Mouse (Mus musculus): ENCODE measurements around the gene Osbpl6. TPM values are rescaled to one million over a fixed set of nuclear protein-coding genes. Genes with fewer than 3 reads are reported as not detected.

Gene Osbpl6
- polyA plus RNA-seq, 1 experiment from 2014 or later: 5.9 TPM

GRCm38 (mm10) chr2:76409526-76409925, 3.2 kb downstream of the Osbpl6 start:
- H3K4me1 ChIP-seq (ENCODE audit: control insufficient read depth, insufficient read depth, low read length): peaks cover 6% of the 10 kb centered on the region; the same call in 1 of the 2 replicates
- no peaks in the 10 kb centered on the region for H3K9me3 ChIP-seq (replicated peaks; ENCODE audit: control insufficient read depth, low read length)
- no peak overlapping the region for H3K4me3 ChIP-seq (ENCODE audit: low read depth, low read length)
- WGBS (ENCODE audit: insufficient replicate concordance): 81% methylated on average over 1 of the region's 1 CpGs
- H3K9ac ChIP-seq (ENCODE audit: low read depth, low read length): no peak overlapping the region
- H3K36me3 ChIP-seq (ENCODE audit: control insufficient read depth, insufficient read depth, low read length): no peaks in the 10 kb centered on the region
- no peak overlapping the region for H3K4me2 ChIP-seq
- H3K27me3 ChIP-seq (ENCODE audit: control insufficient read depth, insufficient read depth, low read length): peaks cover 6% of the 10 kb centered on the region; the same call in 1 of the 2 replicates
- H3K27ac ChIP-seq (ENCODE audit: low read depth, low read length): no peak overlapping the region
- no peak for ATAC-seq (replicated peaks; ENCODE audit: insufficient number of reproducible peaks, low FRiP score, low TSS enrichment)

GRCm38 (mm10) chr2:76409986-76410385, 3.7 kb downstream of the Osbpl6 start:
- no peak overlapping the region for H3K9ac ChIP-seq (ENCODE audit: low read depth, low read length)
- no peaks in the 10 kb centered on the region for H3K9me3 ChIP-seq (replicated peaks; ENCODE audit: control insufficient read depth, low read length)
- H3K4me2 ChIP-seq: no peak overlapping the region
- H3K36me3 ChIP-seq (ENCODE audit: control insufficient read depth, insufficient read depth, low read length): no peaks in the 10 kb centered on the region
- H3K27me3 ChIP-seq (ENCODE audit: control insufficient read depth, insufficient read depth, low read length): peaks cover 3% of the 10 kb centered on the region; the same call in 1 of the 2 replicates
- 78% methylated on average over 2 of the region's 2 CpGs for WGBS (ENCODE audit: insufficient replicate concordance)
- H3K4me3 ChIP-seq (ENCODE audit: low read depth, low read length): no peak overlapping the region
- no peak for ATAC-seq (replicated peaks; ENCODE audit: insufficient number of reproducible peaks, low FRiP score, low TSS enrichment)
- H3K27ac ChIP-seq (ENCODE audit: low read depth, low read length): no peak overlapping the region
- peaks cover 6% of the 10 kb centered on the region; the same call in 1 of the 2 replicates for H3K4me1 ChIP-seq (ENCODE audit: control insufficient read depth, insufficient read depth, low read length)

GRCm38 (mm10) chr2:76412924-76413323, 6.6 kb downstream of the Osbpl6 start:
- Histone ChIP-seq H3K4me2 (no peak overlapping the region), H3K9me3 (replicated peaks; ENCODE audit: control insufficient read depth, low read length) (no peaks in the 10 kb centered on the region), H3K27ac (ENCODE audit: low read depth, low read length) (no peak overlapping the region), H3K4me1 (ENCODE audit: control insufficient read depth, insufficient read depth, low read length) (no peaks in the 10 kb centered on the region), H3K27me3 (ENCODE audit: control insufficient read depth, insufficient read depth, low read length) (no peaks in the 10 kb centered on the region), H3K4me3 (ENCODE audit: low read depth, low read length) (no peak overlapping the region), H3K36me3 (ENCODE audit: control insufficient read depth, insufficient read depth, low read length) (no peaks in the 10 kb centered on the region), H3K9ac (ENCODE audit: low read depth, low read length) (no peak overlapping the region)
- no peak for ATAC-seq (replicated peaks; ENCODE audit: insufficient number of reproducible peaks, low FRiP score, low TSS enrichment)
- WGBS (ENCODE audit: insufficient replicate concordance): 69% methylated on average over 2 of the region's 2 CpGs

GRCm38 (mm10) chr2:76417446-76418141, 11.3 kb downstream of the Osbpl6 start:
- no peak for ATAC-seq (replicated peaks; ENCODE audit: insufficient number of reproducible peaks, low FRiP score, low TSS enrichment)
- Histone ChIP-seq H3K27ac (ENCODE audit: low read depth, low read length) (no peak overlapping the region), H3K4me1 (ENCODE audit: control insufficient read depth, insufficient read depth, low read length) (no peaks in the 10 kb centered on the region), H3K9ac (ENCODE audit: low read depth, low read length) (no peak overlapping the region), H3K36me3 (ENCODE audit: control insufficient read depth, insufficient read depth, low read length) (no peaks in the 10 kb centered on the region), H3K4me2 (no peak overlapping the region), H3K9me3 (replicated peaks; ENCODE audit: control insufficient read depth, low read length) (no peaks in the 10 kb centered on the region), H3K27me3 (ENCODE audit: control insufficient read depth, insufficient read depth, low read length) (no peaks in the 10 kb centered on the region), H3K4me3 (ENCODE audit: low read depth, low read length) (no peak overlapping the region)
- WGBS (ENCODE audit: insufficient replicate concordance): 88% methylated on average over 14 of the region's 14 CpGs

- no peak for ATAC-seq (replicated peaks; ENCODE audit: insufficient number of reproducible peaks, low FRiP score, low TSS enrichment)
- 85% methylated on average over 3 of the region's 3 CpGs for WGBS (ENCODE audit: insufficient replicate concordance)
- no peak overlapping the region for H3K9ac ChIP-seq (ENCODE audit: low read depth, low read length)
Measured at GRCm38 (mm10) chr2:76418142-76418518, 11.8 kb downstream of the Osbpl6 start.

GRCm38 (mm10) chr2:76421411-76421924, 15.2 kb downstream of the Osbpl6 start:
- 76% methylated on average over 6 of the region's 6 CpGs for WGBS (ENCODE audit: insufficient replicate concordance)
- H3K9ac ChIP-seq (ENCODE audit: low read depth, low read length): no peak overlapping the region

More at GRCm38 (mm10) chr2:76418142-76418518, 11.8 kb downstream of the Osbpl6 start:
- Histone ChIP-seq H3K27ac (ENCODE audit: low read depth, low read length) (no peak overlapping the region), H3K27me3 (ENCODE audit: control insufficient read depth, insufficient read depth, low read length) (no peaks in the 10 kb centered on the region), H3K4me2 (no peak overlapping the region), H3K4me3 (ENCODE audit: low read depth, low read length) (no peak overlapping the region), H3K36me3 (ENCODE audit: control insufficient read depth, insufficient read depth, low read length) (no peaks in the 10 kb centered on the region), H3K4me1 (ENCODE audit: control insufficient read depth, insufficient read depth, low read length) (no peaks in the 10 kb centered on the region), H3K9me3 (replicated peaks; ENCODE audit: control insufficient read depth, low read length) (no peaks in the 10 kb centered on the region)

GRCm38 (mm10) chr2:76426816-76427215, 20.5 kb downstream of the Osbpl6 start:
- no peaks in the 10 kb centered on the region for H3K4me1 ChIP-seq (ENCODE audit: control insufficient read depth, insufficient read depth, low read length)
- no peak overlapping the region for H3K4me2 ChIP-seq
- ATAC-seq (replicated peaks; ENCODE audit: insufficient number of reproducible peaks, low FRiP score, low TSS enrichment): no peak
- no peaks in the 10 kb centered on the region for H3K9me3 ChIP-seq (replicated peaks; ENCODE audit: control insufficient read depth, low read length)
- no peaks in the 10 kb centered on the region for H3K27me3 ChIP-seq (ENCODE audit: control insufficient read depth, insufficient read depth, low read length)
- H3K4me3 ChIP-seq (ENCODE audit: low read depth, low read length): no peak overlapping the region
- H3K36me3 ChIP-seq (ENCODE audit: control insufficient read depth, insufficient read depth, low read length): no peaks in the 10 kb centered on the region
- 52% methylated on average over 3 of the region's 3 CpGs for WGBS (ENCODE audit: insufficient replicate concordance)
- no peak overlapping the region for H3K9ac ChIP-seq (ENCODE audit: low read depth, low read length)
- no peak overlapping the region for H3K27ac ChIP-seq (ENCODE audit: low read depth, low read length)

More at GRCm38 (mm10) chr2:76421411-76421924, 15.2 kb downstream of the Osbpl6 start:
- Histone ChIP-seq H3K27ac (ENCODE audit: low read depth, low read length) (no peak overlapping the region), H3K4me2 (no peak overlapping the region), H3K4me1 (ENCODE audit: control insufficient read depth, insufficient read depth, low read length) (no peaks in the 10 kb centered on the region), H3K9me3 (replicated peaks; ENCODE audit: control insufficient read depth, low read length) (no peaks in the 10 kb centered on the region), H3K36me3 (ENCODE audit: control insufficient read depth, insufficient read depth, low read length) (no peaks in the 10 kb centered on the region), H3K27me3 (ENCODE audit: control insufficient read depth, insufficient read depth, low read length) (no peaks in the 10 kb centered on the region), H3K4me3 (ENCODE audit: low read depth, low read length) (no peak overlapping the region)
- ATAC-seq (replicated peaks; ENCODE audit: insufficient number of reproducible peaks, low FRiP score, low TSS enrichment): no peak

- H3K36me3 ChIP-seq (ENCODE audit: control insufficient read depth, insufficient read depth, low read length): no peaks in the 10 kb centered on the region
- no peaks in the 10 kb centered on the region for H3K9me3 ChIP-seq (replicated peaks; ENCODE audit: control insufficient read depth, low read length)
- no peak for ATAC-seq (replicated peaks; ENCODE audit: insufficient number of reproducible peaks, low FRiP score, low TSS enrichment)
- H3K27ac ChIP-seq (ENCODE audit: low read depth, low read length): no peak overlapping the region
- no peaks in the 10 kb centered on the region for H3K27me3 ChIP-seq (ENCODE audit: control insufficient read depth, insufficient read depth, low read length)
- H3K9ac ChIP-seq (ENCODE audit: low read depth, low read length): no peak overlapping the region
- 65% methylated on average over 3 of the region's 3 CpGs for WGBS (ENCODE audit: insufficient replicate concordance)
- H3K4me1 ChIP-seq (ENCODE audit: control insufficient read depth, insufficient read depth, low read length): no peaks in the 10 kb centered on the region
- H3K4me2 ChIP-seq: no peak overlapping the region
- no peak overlapping the region for H3K4me3 ChIP-seq (ENCODE audit: low read depth, low read length)
Measured at GRCm38 (mm10) chr2:76429318-76429717, 23.0 kb downstream of the Osbpl6 start.

- Histone ChIP-seq H3K27ac (ENCODE audit: low read depth, low read length) (no peak overlapping the region), H3K27me3 (ENCODE audit: control insufficient read depth, insufficient read depth, low read length) (no peaks in the 10 kb centered on the region), H3K9me3 (replicated peaks; ENCODE audit: control insufficient read depth, low read length) (no peaks in the 10 kb centered on the region), H3K9ac (ENCODE audit: low read depth, low read length) (no peak overlapping the region), H3K36me3 (ENCODE audit: control insufficient read depth, insufficient read depth, low read length) (no peaks in the 10 kb centered on the region), H3K4me3 (ENCODE audit: low read depth, low read length) (no peak overlapping the region), H3K4me2 (no peak overlapping the region), H3K4me1 (ENCODE audit: control insufficient read depth, insufficient read depth, low read length) (no peaks in the 10 kb centered on the region)
- 77% methylated on average over 5 of the region's 5 CpGs for WGBS (ENCODE audit: insufficient replicate concordance)
- no peak for ATAC-seq (replicated peaks; ENCODE audit: insufficient number of reproducible peaks, low FRiP score, low TSS enrichment)
Measured at GRCm38 (mm10) chr2:76429855-76430254, 23.5 kb downstream of the Osbpl6 start.
